Comparison of ENCODE assay signal across 7 mouse cellular contexts in genomic region chr8:107293641-107294628, GRCm38 (mm10). TPM values are rescaled to one million over a fixed set of nuclear protein-coding genes. Genes with fewer than 3 reads are reported as not detected.
DNase-seq lines count a peak whose midpoint lies in the region; ATAC-seq and TF ChIP-seq lines count a peak whose summit lies in the region.

No protein-coding gene starts in this region.

- peak overlapping the region; percentile 93 for H3K4me3 ChIP-seq in cortical plate, adult 2 months (ENCODE audit: insufficient read depth, low read length)
- H3K4me3 ChIP-seq in small intestine, adult 2 months (ENCODE audit: low read depth, low read length) = peak overlapping the region; percentile 89

- no peak for TF ChIP-seq POLR2A in cortical plate, adult 2 months (IDR thresholded peaks at IDR 0.05; ENCODE audit: extremely low read depth, insufficient read depth, low read length)
- no peak for TF ChIP-seq POLR2A in small intestine, adult 2 months (IDR thresholded peaks at IDR 0.05; ENCODE audit: low read depth, low read length)

- WGBS in small intestine, adult 2 months = 1% methylated on average over 77 of the region's 98 CpGs

- H3K27ac ChIP-seq in cortical plate, adult 2 months (ENCODE audit: insufficient read depth, low read length) = peak overlapping the region; percentile 92
- H3K27ac ChIP-seq in small intestine, adult 2 months (ENCODE audit: insufficient read depth, low read depth, low read length) = peak overlapping the region; percentile 97

- DNase-seq in adrenal gland, adult (ENCODE audit: inconsistent age in 2 of 2, low spot score in 1 of 2) = peak; percentile 77 to 92
- DNase-seq in gastrocnemius, adult 8-10 months (ENCODE audit: low spot score in 2 of 2) = peak; percentile 30 to 39
- peak; percentile 4 to 74 for DNase-seq in left cerebral cortex, postnatal 10 days (ENCODE audit: extremely low spot score in 1 of 2, low spot score in 2 of 2)
- peak; percentile 29 for DNase-seq in mesoderm, embryonic 11.5 days (ENCODE audit: low read depth, low spot score)

- intact Hi-C loops in left cerebral cortex, postnatal 10 days (cut with DNase I) = no loop called here

- TF ChIP-seq CTCF in cortical plate, adult 2 months (IDR thresholded peaks at IDR 0.05; ENCODE audit: extremely low read depth, insufficient read depth, low read length) = no peak
- no peak for TF ChIP-seq CTCF in small intestine, adult 2 months (IDR thresholded peaks at IDR 0.05; ENCODE audit: extremely low read depth, insufficient read length, insufficient replicate concordance, low read depth, low read length)

- H3K27me3 ChIP-seq in small intestine, adult 2 months (ENCODE audit: control insufficient read depth, insufficient read depth, low read length) = no peaks in the 10 kb centered on the region

- peak; percentile 27 for ATAC-seq in inflammation-experienced regulatory T-cells, adult 6 months

- H3K4me1 ChIP-seq in cortical plate, adult 2 months (ENCODE audit: control insufficient read depth, insufficient read depth, low read length) = no peaks in the 10 kb centered on the region; the same call in 1 of the 2 replicates
- no peaks in the 10 kb centered on the region; the same call in none of the 2 replicates for H3K4me1 ChIP-seq in small intestine, adult 2 months (ENCODE audit: control insufficient read depth, insufficient read depth, insufficient read length, low read length)

- H3K36me3 ChIP-seq in small intestine, adult 2 months (ENCODE audit: control insufficient read depth, insufficient read depth, low read length) = no peaks in the 10 kb centered on the region; the same call in 1 of the 2 replicates

RNA-seq across cellular contexts. Expression of gene Nfat5, which starts 0.7 kb away (rescaled TPM):
- 34.9 and 36.0 TPM in 2 replicates for polyA plus RNA-seq in cortical plate, adult 2 months (2012; rRNA removed)
- total RNA-seq in gastrocnemius, adult 8-10 months (2022) = 10 to 100 TPM; 16.2 to 19.2 (median 17.0) TPM
- 10 to 100 TPM; 12.7 to 23.8 (median 21.3) TPM for polyA plus RNA-seq in inflammation-experienced regulatory T-cells, adult 6 months (2017; shearing (Covaris generic))
- total RNA-seq in left cerebral cortex, postnatal 10 days (2021) = 10 to 100 TPM; 32.7 to 33.6 TPM
- polyA plus RNA-seq in small intestine, adult 2 months (2012; rRNA removed) = 6.0 and 15.5 TPM in 2 replicates

Comparison
In these comparisons a context has a peak if more than half of its experiments do, and no peak if none do; other contexts are left out.
1. Peak in every context shown above with its lines: DNase-seq, ATAC-seq, H3K4me3 ChIP-seq and H3K27ac ChIP-seq.
2. DNase-seq: peak in every context shown above with its lines; median percentile 84 in adrenal gland, adult; 39 in left cerebral cortex, postnatal 10 days; 34 in gastrocnemius, adult 8-10 months; 29 in mesoderm, embryonic 11.5 days.